Mouse (Mus musculus): ENCODE data around the gene Olfr324. TPM values are rescaled to one million over a fixed set of nuclear protein-coding genes. Genes with fewer than 3 reads are reported as not detected.

Gene Olfr324
- polyA plus RNA-seq (2014; fragmentation: Nextera tagmentation; extraction: Ambion mirVana), result not detected in 2 replicates

- H3K9me3 ChIP-seq (replicated peaks; ENCODE audit: control insufficient read depth, low read length), result no peaks in the 10 kb centered on the region
- no peak within 1 kb of the TSS for H3K9ac ChIP-seq (ENCODE audit: low read depth, low read length)
- no peak within 1 kb of the TSS for H3K4me3 ChIP-seq (ENCODE audit: low read depth, low read length)
- no peak within 1 kb of the TSS for H3K27ac ChIP-seq (ENCODE audit: low read depth, low read length)
- WGBS (ENCODE audit: insufficient replicate concordance), result 79% methylated on average over 6 of the region's 6 CpGs
- H3K36me3 ChIP-seq (ENCODE audit: control insufficient read depth, insufficient read depth, low read length), result no peaks in the 10 kb centered on the region
- no peak within 1 kb of the TSS for H3K4me2 ChIP-seq
- H3K27me3 ChIP-seq (ENCODE audit: control insufficient read depth, insufficient read depth, low read length), result no peaks in the 10 kb centered on the region
- ATAC-seq (replicated peaks; ENCODE audit: insufficient number of reproducible peaks, low FRiP score, low TSS enrichment), result no peak
- no peaks in the 10 kb centered on the region for H3K4me1 ChIP-seq (ENCODE audit: control insufficient read depth, insufficient read depth, low read length)
Observed at GRCm38 (mm10) chr11:58594814-58595213, at the start of gene Olfr324. Olfr324 (plus strand) TSS chr11:58595114.

DNA sequence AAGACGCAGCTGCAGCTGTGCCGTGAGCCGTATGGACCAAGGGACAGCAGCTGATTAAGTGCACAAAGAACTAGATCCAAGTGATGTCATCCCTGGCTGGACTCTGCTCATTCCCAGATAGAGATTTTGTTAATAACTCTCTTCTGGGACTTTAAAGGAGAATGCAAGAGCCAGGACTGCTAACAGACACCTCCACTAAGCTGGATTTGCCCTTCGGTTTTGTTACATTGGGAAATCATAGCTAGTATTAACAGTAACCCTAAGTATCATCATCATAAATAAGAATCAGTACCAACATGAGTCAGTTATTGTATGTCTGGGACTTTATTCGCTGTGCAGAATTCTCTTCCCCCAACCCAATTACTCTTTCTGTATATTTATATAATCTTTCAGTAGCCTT, 48.6 kb upstream of the Olfr324 start, which contains the start of gene Olfr329-ps:
Olfr329-ps (minus strand) TSS at position 101 of the 400 bp plus-strand sequence.
- Histone ChIP-seq H3K9me3 (replicated peaks; ENCODE audit: control insufficient read depth, low read length) (no peaks in the 10 kb centered on the region), H3K4me1 (ENCODE audit: control insufficient read depth, insufficient read depth, low read length) (no peaks in the 10 kb centered on the region), H3K4me2 (no peak within 1 kb of the TSS), H3K27me3 (ENCODE audit: control insufficient read depth, insufficient read depth, low read length) (no peaks in the 10 kb centered on the region), H3K27ac (ENCODE audit: low read depth, low read length) (no peak within 1 kb of the TSS), H3K9ac (ENCODE audit: low read depth, low read length) (no peak within 1 kb of the TSS), H3K4me3 (ENCODE audit: low read depth, low read length) (no peak within 1 kb of the TSS), H3K36me3 (ENCODE audit: control insufficient read depth, insufficient read depth, low read length) (no peaks in the 10 kb centered on the region)
- WGBS (ENCODE audit: insufficient replicate concordance), result 71% methylated on average over 5 of the region's 5 CpGs
- no peak for ATAC-seq (replicated peaks; ENCODE audit: insufficient number of reproducible peaks, low FRiP score, low TSS enrichment)

- no peak within 1 kb of the TSS for H3K4me3 ChIP-seq (ENCODE audit: low read depth, low read length)
- no peak for ATAC-seq (replicated peaks; ENCODE audit: insufficient number of reproducible peaks, low FRiP score, low TSS enrichment)
- whole genome bisulfite sequencing (ENCODE audit: insufficient replicate concordance), result 79% methylated on average over 1 of the region's 1 CpGs
Observed at GRCm38 (mm10) chr11:58555536-58555935, 39.4 kb upstream of the Olfr324 start, which contains the start of gene Olfr328. Olfr328 (minus strand) TSS chr11:58555636.

DNA sequence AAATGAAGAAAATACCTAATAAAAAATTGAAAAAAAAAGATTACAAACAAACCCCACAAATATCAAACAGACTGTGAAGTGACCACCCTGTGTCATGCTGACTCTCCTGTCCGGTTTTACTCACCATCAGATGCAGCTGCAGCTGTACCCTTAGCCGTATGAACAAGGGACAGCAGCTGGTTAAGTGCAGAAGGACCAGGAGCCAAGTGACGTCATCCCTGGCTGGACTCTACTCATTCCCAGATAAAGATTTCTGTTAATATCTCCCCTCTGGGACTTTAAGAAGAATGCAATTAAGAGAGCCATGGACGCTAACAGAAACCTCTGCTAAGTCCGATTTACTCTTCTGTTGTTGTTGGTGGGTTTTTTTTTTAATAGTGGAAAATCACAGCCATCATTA, 24.5 kb upstream of the Olfr324 start, which contains the start of gene Olfr224:
Olfr224 (minus strand) TSS at position 149 of the 400 bp plus-strand sequence.
- no peak for ATAC-seq (replicated peaks; ENCODE audit: insufficient number of reproducible peaks, low FRiP score, low TSS enrichment)
- no peaks in the 10 kb centered on the region for H3K9me3 ChIP-seq (replicated peaks; ENCODE audit: control insufficient read depth, low read length)
- H3K27ac ChIP-seq (ENCODE audit: low read depth, low read length), result no peak within 1 kb of the TSS
- H3K36me3 ChIP-seq (ENCODE audit: control insufficient read depth, insufficient read depth, low read length), result no peaks in the 10 kb centered on the region
- no peak within 1 kb of the TSS for H3K9ac ChIP-seq (ENCODE audit: low read depth, low read length)
- no peaks in the 10 kb centered on the region for H3K4me1 ChIP-seq (ENCODE audit: control insufficient read depth, insufficient read depth, low read length)
- WGBS (ENCODE audit: insufficient replicate concordance), result 56% methylated on average over 5 of the region's 5 CpGs
- H3K4me3 ChIP-seq (ENCODE audit: low read depth, low read length), result no peak within 1 kb of the TSS
- no peak within 1 kb of the TSS for H3K4me2 ChIP-seq
- H3K27me3 ChIP-seq (ENCODE audit: control insufficient read depth, insufficient read depth, low read length), result no peaks in the 10 kb centered on the region

More at GRCm38 (mm10) chr11:58555536-58555935, 39.4 kb upstream of the Olfr324 start, which contains the start of gene Olfr328:
- no peak within 1 kb of the TSS for H3K9ac ChIP-seq (ENCODE audit: low read depth, low read length)
- H3K9me3 ChIP-seq (replicated peaks; ENCODE audit: control insufficient read depth, low read length), result no peaks in the 10 kb centered on the region
- no peaks in the 10 kb centered on the region for H3K27me3 ChIP-seq (ENCODE audit: control insufficient read depth, insufficient read depth, low read length)
- H3K4me1 ChIP-seq (ENCODE audit: control insufficient read depth, insufficient read depth, low read length), result no peaks in the 10 kb centered on the region
- no peak within 1 kb of the TSS for H3K4me2 ChIP-seq
- no peak within 1 kb of the TSS for H3K27ac ChIP-seq (ENCODE audit: low read depth, low read length)
- H3K36me3 ChIP-seq (ENCODE audit: control insufficient read depth, insufficient read depth, low read length), result no peaks in the 10 kb centered on the region

DNA sequence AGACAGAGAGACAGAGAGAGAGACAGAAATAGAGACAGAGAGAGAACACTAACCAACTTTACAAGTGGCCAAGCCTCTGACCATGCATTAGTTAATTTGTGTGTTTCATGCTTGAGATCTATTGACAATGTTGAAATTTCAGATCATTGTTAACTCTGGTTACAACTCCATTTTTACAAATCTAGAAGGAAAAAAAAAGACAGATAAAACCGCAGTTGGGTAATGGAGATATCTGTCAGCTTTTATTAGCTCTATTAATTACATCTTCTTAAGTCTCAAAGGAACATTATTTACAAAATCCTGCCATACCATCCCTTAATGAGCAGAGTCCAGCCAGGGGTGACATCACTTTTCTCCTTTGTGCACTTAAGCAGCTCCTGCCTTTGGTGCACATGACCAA, 17.5 kb upstream of the Olfr324 start, which contains the start of gene Olfr325:
Olfr325 (plus strand) TSS at position 301 of the 400 bp plus-strand sequence.
- 68% methylated on average over 1 of the region's 1 CpGs for WGBS (ENCODE audit: insufficient replicate concordance)
- H3K27ac ChIP-seq (ENCODE audit: low read depth, low read length), result no peak within 1 kb of the TSS
- no peaks in the 10 kb centered on the region for H3K4me1 ChIP-seq (ENCODE audit: control insufficient read depth, insufficient read depth, low read length)
- H3K27me3 ChIP-seq (ENCODE audit: control insufficient read depth, insufficient read depth, low read length), result no peaks in the 10 kb centered on the region
- H3K4me2 ChIP-seq, result no peak within 1 kb of the TSS
- H3K9ac ChIP-seq (ENCODE audit: low read depth, low read length), result no peak within 1 kb of the TSS
- H3K36me3 ChIP-seq (ENCODE audit: control insufficient read depth, insufficient read depth, low read length), result no peaks in the 10 kb centered on the region
- no peak within 1 kb of the TSS for H3K4me3 ChIP-seq (ENCODE audit: low read depth, low read length)
- H3K9me3 ChIP-seq (replicated peaks; ENCODE audit: control insufficient read depth, low read length), result no peaks in the 10 kb centered on the region
- no peak for ATAC-seq (replicated peaks; ENCODE audit: insufficient number of reproducible peaks, low FRiP score, low TSS enrichment)

GRCm38 (mm10) chr11:58578636-58579035, 16.3 kb upstream of the Olfr324 start:
- Histone ChIP-seq H3K4me2 (no peak overlapping the region), H3K9ac (ENCODE audit: low read depth, low read length) (no peak overlapping the region), H3K27ac (ENCODE audit: low read depth, low read length) (no peak overlapping the region), H3K9me3 (replicated peaks; ENCODE audit: control insufficient read depth, low read length) (no peaks in the 10 kb centered on the region), H3K27me3 (ENCODE audit: control insufficient read depth, insufficient read depth, low read length) (no peaks in the 10 kb centered on the region), H3K4me1 (ENCODE audit: control insufficient read depth, insufficient read depth, low read length) (no peaks in the 10 kb centered on the region), H3K4me3 (ENCODE audit: low read depth, low read length) (no peak overlapping the region), H3K36me3 (ENCODE audit: control insufficient read depth, insufficient read depth, low read length) (no peaks in the 10 kb centered on the region)
- ATAC-seq (replicated peaks; ENCODE audit: insufficient number of reproducible peaks, low FRiP score, low TSS enrichment), result no peak
- 69% methylated on average over 8 of the region's 8 CpGs for WGBS (ENCODE audit: insufficient replicate concordance)

- H3K4me2 ChIP-seq, result no peak overlapping the region
- H3K4me3 ChIP-seq (ENCODE audit: low read depth, low read length), result no peak overlapping the region
- no peaks in the 10 kb centered on the region for H3K27me3 ChIP-seq (ENCODE audit: control insufficient read depth, insufficient read depth, low read length)
- H3K9ac ChIP-seq (ENCODE audit: low read depth, low read length), result no peak overlapping the region
- no peak overlapping the region for H3K27ac ChIP-seq (ENCODE audit: low read depth, low read length)
- H3K9me3 ChIP-seq (replicated peaks; ENCODE audit: control insufficient read depth, low read length), result no peaks in the 10 kb centered on the region
- H3K36me3 ChIP-seq (ENCODE audit: control insufficient read depth, insufficient read depth, low read length), result no peaks in the 10 kb centered on the region
- WGBS (ENCODE audit: insufficient replicate concordance), result 53% methylated on average over 7 of the region's 7 CpGs
- ATAC-seq (replicated peaks; ENCODE audit: insufficient number of reproducible peaks, low FRiP score, low TSS enrichment), result peak; percentile 78
- no peaks in the 10 kb centered on the region for H3K4me1 ChIP-seq (ENCODE audit: control insufficient read depth, insufficient read depth, low read length)
Observed at GRCm38 (mm10) chr11:58587898-58588348, 7.0 kb upstream of the Olfr324 start.

- no peak for ATAC-seq (replicated peaks; ENCODE audit: insufficient number of reproducible peaks, low FRiP score, low TSS enrichment)
- H3K36me3 ChIP-seq (ENCODE audit: control insufficient read depth, insufficient read depth, low read length), result no peaks in the 10 kb centered on the region
- no peaks in the 10 kb centered on the region for H3K9me3 ChIP-seq (replicated peaks; ENCODE audit: control insufficient read depth, low read length)
- H3K27me3 ChIP-seq (ENCODE audit: control insufficient read depth, insufficient read depth, low read length), result no peaks in the 10 kb centered on the region
- no peak overlapping the region for H3K9ac ChIP-seq (ENCODE audit: low read depth, low read length)
- H3K4me1 ChIP-seq (ENCODE audit: control insufficient read depth, insufficient read depth, low read length), result no peaks in the 10 kb centered on the region
- H3K27ac ChIP-seq (ENCODE audit: low read depth, low read length), result no peak overlapping the region
- WGBS (ENCODE audit: insufficient replicate concordance), result 68% methylated on average over 3 of the region's 3 CpGs
- no peak overlapping the region for H3K4me3 ChIP-seq (ENCODE audit: low read depth, low read length)
- H3K4me2 ChIP-seq, result no peak overlapping the region
Observed at GRCm38 (mm10) chr11:58588620-58589250, 6.2 kb upstream of the Olfr324 start.

- ATAC-seq (replicated peaks; ENCODE audit: insufficient number of reproducible peaks, low FRiP score, low TSS enrichment), result no peak
- H3K27me3 ChIP-seq (ENCODE audit: control insufficient read depth, insufficient read depth, low read length), result no peaks in the 10 kb centered on the region
- no peak overlapping the region for H3K27ac ChIP-seq (ENCODE audit: low read depth, low read length)
- H3K36me3 ChIP-seq (ENCODE audit: control insufficient read depth, insufficient read depth, low read length), result no peaks in the 10 kb centered on the region
- no peaks in the 10 kb centered on the region for H3K9me3 ChIP-seq (replicated peaks; ENCODE audit: control insufficient read depth, low read length)
- no peak overlapping the region for H3K9ac ChIP-seq (ENCODE audit: low read depth, low read length)
- WGBS (ENCODE audit: insufficient replicate concordance), result 78% methylated on average over 13 of the region's 13 CpGs
- no peak overlapping the region for H3K4me3 ChIP-seq (ENCODE audit: low read depth, low read length)
- no peaks in the 10 kb centered on the region for H3K4me1 ChIP-seq (ENCODE audit: control insufficient read depth, insufficient read depth, low read length)
- H3K4me2 ChIP-seq, result no peak overlapping the region
Observed at GRCm38 (mm10) chr11:58597837-58598236, 2.9 kb downstream of the Olfr324 start.

Data from heart, embryonic 11.5 days (tissue).